Mouse (Mus musculus) midbrain, embryonic 10.5 days (tissue): ENCODE data around the gene Ctf2. TPM values are rescaled to one million over a fixed set of nuclear protein-coding genes. Genes with fewer than 3 reads are reported as not detected.

Source experiments
- DNase-seq: peaks from one replicate; pipeline ENCODE4 v3.0.0-alpha.2; 2017; ENCODE audit warnings: low spot score
- H3K27ac ChIP-seq: fragments of 300-500 bp; sonication (generic); replicated peaks from 2 replicates; pipeline ENCODE4 v1.5.1; 2016; ENCODE audit warnings: mild to moderate bottlenecking
- H3K27me3 ChIP-seq: fragments of 300-500 bp; sonication (generic); 2 replicates; pipeline ENCODE4 v1.6.1; 2016; ENCODE audit warnings: low read depth, mild to moderate bottlenecking; ENCODE audit not compliant: poor library complexity, severe bottlenecking
- H3K36me3 ChIP-seq: fragments of 300-500 bp; sonication (generic); 2 replicates; pipeline ENCODE4 v1.6.1; 2016; ENCODE audit warnings: mild to moderate bottlenecking, moderate library complexity
- H3K4me1 ChIP-seq: fragments of 300-500 bp; sonication (generic); 2 replicates; pipeline ENCODE4 v1.6.1; 2016
- H3K4me3 ChIP-seq: fragments of 300-500 bp; sonication (generic); 2 replicates; pipeline ENCODE4 v1.5.1; 2016; ENCODE audit warnings: mild to moderate bottlenecking, moderate library complexity
- H3K9me3 ChIP-seq: fragments of 300-500 bp; sonication (generic); replicated peaks from 2 replicates; pipeline ENCODE4 v1.6.1; 2016; ENCODE audit warnings: mild to moderate bottlenecking
- WGBS: fragments of 180-500 bp; shearing (Covaris S2); methylation state at CpG from one replicate; pipeline ENCODE4 v1.1.7; 2016; 5-methylcytosine and 5-hydroxymethylcytosine counted together
- polyA plus RNA-seq: library from polyadenylated mRNA; unstranded; fragments of >200 nt; fragmentation: Nextera tagmentation; extraction: Ambion mirVana; gene quantifications from 2 replicates; pipeline ENCODE4 v1.2.1, GENCODE M21; 2016

Ctf2 gene
- polyA plus RNA-seq, 1 experiment from 2014 or later = 0.36 TPM

DNA sequence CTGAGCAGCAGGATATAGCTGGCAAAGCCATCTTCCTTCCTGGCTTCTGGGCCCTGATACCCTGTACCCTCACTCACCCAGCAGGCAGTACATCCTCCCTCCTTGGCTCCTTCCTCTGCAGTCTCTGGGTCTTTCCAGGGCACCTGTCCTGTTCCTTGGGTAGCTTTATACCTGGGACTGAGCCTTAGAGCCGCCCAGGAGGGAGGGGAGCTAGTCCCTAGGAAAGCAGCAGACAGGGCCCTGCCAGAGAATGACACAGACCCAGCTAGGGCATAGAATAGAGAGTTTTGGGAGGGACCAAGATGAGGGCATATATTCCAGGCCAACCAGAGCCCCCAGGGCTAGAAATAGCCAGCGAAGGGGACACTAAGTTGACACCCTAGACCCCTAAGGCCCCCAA lies 6.5 kb downstream of the Ctf2 start:
- Histone ChIP-seq H3K27ac (no peak overlapping the region), H3K4me1 (peaks cover 11% of the 10 kb centered on the region), H3K36me3 (no peaks in the 10 kb centered on the region), H3K27me3 (no peaks in the 10 kb centered on the region), H3K9me3 (no peaks in the 10 kb centered on the region), H3K4me3 (no peak overlapping the region)
- no peak for DNase-seq
- 24% methylated on average over 2 of the region's 2 CpGs for WGBS

GRCm38 (mm10) chr7:127719258-127719657 lies 12.7 kb downstream of the Ctf2 start:
- H3K27ac ChIP-seq = no peak overlapping the region
- H3K9me3 ChIP-seq = no peaks in the 10 kb centered on the region
- peaks cover 19% of the 10 kb centered on the region; the same call in 1 of the 2 replicates for H3K27me3 ChIP-seq
- H3K4me1 ChIP-seq = peaks cover 16% of the 10 kb centered on the region
- H3K4me3 ChIP-seq = no peak overlapping the region
- H3K36me3 ChIP-seq = no peaks in the 10 kb centered on the region
- 89% methylated on average over 6 of the region's 6 CpGs for WGBS
- no peak for DNase-seq

- DNase-seq = no peak
- H3K27ac ChIP-seq = no peak overlapping the region
- no peaks in the 10 kb centered on the region for H3K36me3 ChIP-seq
- peaks cover 22% of the 10 kb centered on the region for H3K4me1 ChIP-seq
- no peak overlapping the region for H3K4me3 ChIP-seq
- WGBS = 89% methylated on average over 6 of the region's 6 CpGs
- H3K9me3 ChIP-seq = no peaks in the 10 kb centered on the region
- peaks cover 19% of the 10 kb centered on the region; the same call in 1 of the 2 replicates for H3K27me3 ChIP-seq
These were observed 13.6 kb downstream of the Ctf2 start for GRCm38 (mm10) chr7:127718339-127718738.

- no peaks in the 10 kb centered on the region for H3K9me3 ChIP-seq
- DNase-seq = peak; percentile 77
- peak overlapping the region; percentile 79 for H3K27ac ChIP-seq
- peaks cover 19% of the 10 kb centered on the region; the same call in 1 of the 2 replicates for H3K27me3 ChIP-seq
- under 1% methylated on average over 41 of the region's 41 CpGs for WGBS
- H3K4me1 ChIP-seq = peaks cover 36% of the 10 kb centered on the region
- peak overlapping the region; percentile 55 for H3K4me3 ChIP-seq
- H3K36me3 ChIP-seq = no peaks in the 10 kb centered on the region
These were observed 15.0 kb downstream of the Ctf2 start for GRCm38 (mm10) chr7:127716992-127717391.

DNA sequence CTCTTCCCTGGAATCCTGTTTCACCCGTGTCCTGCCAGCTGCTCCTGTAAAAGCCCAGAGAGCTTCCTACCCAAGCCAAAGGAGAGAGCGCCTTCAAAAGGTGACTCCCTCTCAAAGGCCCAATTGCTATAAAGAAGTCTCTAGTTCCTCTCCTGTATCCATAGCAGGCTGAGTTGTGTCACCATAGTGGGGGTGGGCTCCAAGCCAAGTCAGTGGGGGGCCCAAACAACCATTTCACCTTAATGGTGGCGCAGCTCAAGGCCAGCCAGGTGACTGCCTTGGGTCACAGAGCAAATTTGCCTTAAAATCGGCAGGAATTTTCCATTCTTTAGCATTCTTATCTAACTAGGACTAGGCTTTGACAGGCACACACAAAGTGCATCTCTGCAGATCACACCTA lies 17.1 kb downstream of the Ctf2 start:
- Histone ChIP-seq H3K4me3 (no peak overlapping the region), H3K36me3 (no peaks in the 10 kb centered on the region), H3K27me3 (peaks cover 19% of the 10 kb centered on the region; the same call in 1 of the 2 replicates), H3K4me1 (peaks cover 45% of the 10 kb centered on the region), H3K9me3 (no peaks in the 10 kb centered on the region), H3K27ac (no peak overlapping the region)
- no peak for DNase-seq
- WGBS = 87% methylated on average over 4 of the region's 4 CpGs

GRCm38 (mm10) chr7:127712461-127713385 lies 19.2 kb downstream of the Ctf2 start, which contains the start of gene Ctf1:
TSS of gene Ctf1 (plus strand) at chr7:127712736.
- DNase-seq = peak; percentile 86
- WGBS = 1% methylated on average over 28 of the region's 28 CpGs
- Histone ChIP-seq H3K4me1 (peaks cover 59% of the 10 kb centered on the region), H3K4me3 (peak within 1 kb of the TSS; percentile 54), H3K9me3 (no peaks in the 10 kb centered on the region), H3K36me3 (no peaks in the 10 kb centered on the region), H3K27me3 (peaks cover 18% of the 10 kb centered on the region; the same call in 1 of the 2 replicates), H3K27ac (peak within 1 kb of the TSS; percentile 83)

DNA sequence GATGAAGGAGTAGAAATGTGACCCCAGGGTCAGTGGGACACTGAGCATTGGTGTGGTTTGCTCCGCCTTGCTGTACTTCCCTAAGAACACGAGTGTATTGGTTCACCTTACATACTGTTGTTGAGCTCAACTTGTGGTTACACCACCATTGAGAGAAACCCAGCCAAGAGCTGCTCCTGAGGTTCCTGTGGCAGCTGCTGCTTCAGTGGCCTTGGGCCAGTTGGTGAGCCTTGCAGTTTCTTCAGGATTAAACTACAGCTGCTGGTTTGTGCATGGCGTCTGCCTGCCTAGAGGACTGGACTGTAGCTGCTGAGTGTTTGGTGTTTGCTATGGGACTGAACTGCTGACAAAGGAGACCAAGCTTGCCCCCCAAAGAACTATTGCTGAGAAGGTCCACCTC lies 20.5 kb downstream of the Ctf2 start:
- Histone ChIP-seq H3K36me3 (peaks cover 7% of the 10 kb centered on the region), H3K9me3 (no peaks in the 10 kb centered on the region), H3K27me3 (peaks cover 9% of the 10 kb centered on the region; the same call in 1 of the 2 replicates), H3K27ac (no peak overlapping the region), H3K4me1 (peaks cover 59% of the 10 kb centered on the region), H3K4me3 (no peak overlapping the region)
- DNase-seq = no peak
- WGBS = 80% methylated on average over 3 of the region's 3 CpGs

DNA sequence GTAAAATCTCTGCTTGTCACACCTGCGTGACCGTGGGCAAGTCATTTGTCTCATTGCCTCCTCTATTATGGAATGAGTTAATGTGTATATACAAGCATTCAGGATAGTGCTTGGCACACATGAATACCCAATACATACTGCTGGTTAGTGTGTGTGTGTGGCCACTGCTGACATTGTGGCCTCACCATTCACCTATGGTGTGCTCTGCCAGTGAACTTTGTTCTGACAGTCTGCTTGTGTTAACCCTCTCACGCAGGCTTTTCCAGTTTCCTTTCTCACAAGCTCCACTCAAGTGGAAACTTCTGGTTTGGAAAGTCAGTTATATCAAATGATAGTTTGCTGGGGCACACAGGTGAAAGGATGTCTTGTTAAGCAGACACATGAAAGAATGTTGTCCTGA lies 20.9 kb downstream of the Ctf2 start:
- no peak for DNase-seq
- Histone ChIP-seq H3K27ac (no peak overlapping the region), H3K4me3 (no peak overlapping the region), H3K4me1 (peaks cover 61% of the 10 kb centered on the region), H3K36me3 (peaks cover 11% of the 10 kb centered on the region), H3K9me3 (no peaks in the 10 kb centered on the region), H3K27me3 (peaks cover 4% of the 10 kb centered on the region; the same call in 1 of the 2 replicates)
- 89% methylated on average over 3 of the region's 3 CpGs for WGBS

DNA sequence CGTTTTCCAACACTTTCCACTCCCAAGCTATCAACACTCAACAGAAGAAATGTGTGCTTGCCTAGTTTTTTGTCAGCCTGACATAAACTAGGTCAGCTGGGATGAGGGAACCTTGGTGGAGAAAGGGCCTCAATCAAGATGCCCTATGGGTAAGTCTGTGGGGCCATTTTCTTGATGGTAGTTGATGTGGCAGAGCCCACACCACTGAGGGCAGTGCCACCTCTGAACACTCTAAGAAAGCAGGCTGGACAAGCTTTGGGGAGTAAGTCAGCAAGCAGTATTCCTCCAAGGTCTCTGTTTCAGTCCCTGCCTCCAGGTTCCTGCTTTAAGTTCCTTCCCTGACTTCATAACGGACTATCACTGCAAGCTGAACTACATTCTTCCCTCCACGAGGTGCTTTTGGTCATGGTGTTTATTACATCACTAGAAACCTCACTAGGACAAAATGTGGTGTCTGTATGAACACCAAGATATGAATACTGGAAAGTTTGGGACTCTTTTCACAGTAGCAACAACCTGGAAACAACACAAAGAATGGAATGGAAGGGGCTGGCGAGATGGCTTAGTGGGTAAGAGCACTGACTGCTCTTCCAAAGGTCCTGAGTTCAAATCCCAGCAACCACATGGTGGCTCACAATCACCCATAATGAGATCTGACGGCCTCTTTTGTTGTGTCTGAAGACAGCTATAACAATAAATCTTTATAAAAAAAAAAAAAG lies 22.5 kb downstream of the Ctf2 start:
- WGBS = 80% methylated on average over 5 of the region's 5 CpGs
- Histone ChIP-seq H3K9me3 (no peaks in the 10 kb centered on the region), H3K36me3 (peaks cover 26% of the 10 kb centered on the region), H3K4me1 (peaks cover 73% of the 10 kb centered on the region), H3K4me3 (peak overlapping the region; percentile 81), H3K27me3 (no peaks in the 10 kb centered on the region), H3K27ac (peak overlapping the region; percentile 96)
- no peak for DNase-seq

DNA sequence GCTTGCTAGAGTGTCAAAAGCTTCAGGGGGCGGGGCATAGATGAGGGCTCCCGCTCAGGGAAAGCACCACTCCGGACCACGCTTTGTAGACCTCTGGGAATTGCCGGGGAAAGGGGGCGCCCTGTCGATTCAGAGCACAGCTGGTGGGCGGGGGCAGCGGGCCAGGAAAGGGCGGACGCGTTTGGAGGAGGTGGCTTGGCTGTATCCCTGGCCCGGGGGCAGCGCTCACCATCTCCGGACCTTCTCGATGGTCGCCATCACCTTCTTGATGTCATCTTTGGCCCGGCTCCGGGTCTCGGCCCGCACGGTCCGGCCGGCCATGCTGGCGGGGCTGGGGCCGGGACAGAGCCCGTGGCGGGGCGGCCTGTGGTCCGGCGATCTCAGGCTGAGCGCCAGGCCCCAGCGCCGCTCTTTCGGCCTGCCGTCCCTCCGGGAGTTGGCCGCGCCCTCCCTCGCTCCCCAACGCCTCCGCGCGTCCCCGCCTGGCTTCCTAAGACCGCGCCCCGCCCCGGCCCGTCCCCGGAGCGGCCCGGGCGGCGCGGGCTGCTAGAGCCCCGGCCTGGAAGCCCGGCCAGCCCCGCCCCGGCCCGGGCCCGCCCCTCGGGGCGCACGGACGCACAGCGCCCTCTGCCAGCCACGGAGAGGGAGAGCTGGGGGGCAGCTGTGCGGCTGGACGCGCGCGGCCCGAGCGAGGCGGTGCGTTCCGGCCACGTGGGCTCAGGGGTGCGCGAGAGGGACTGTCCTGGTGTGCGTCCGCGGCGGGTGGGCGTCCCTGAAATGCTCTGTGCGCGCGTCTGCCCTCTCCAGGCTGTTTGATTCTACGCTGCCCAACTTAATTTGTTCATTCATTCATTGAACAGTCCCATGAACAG lies 23.5 kb downstream of the Ctf2 start, which contains the start of gene Bcl7c:
Bcl7c (minus strand) TSS at position 727 of the 872 bp plus-strand sequence.
- WGBS = under 1% methylated on average over 83 of the region's 90 CpGs
- Histone ChIP-seq H3K27ac (peak within 1 kb of the TSS; percentile 96), H3K4me3 (peak within 1 kb of the TSS; percentile 81), H3K27me3 (no peaks in the 10 kb centered on the region), H3K9me3 (no peaks in the 10 kb centered on the region), H3K4me1 (peaks cover 69% of the 10 kb centered on the region), H3K36me3 (peaks cover 35% of the 10 kb centered on the region)
- DNase-seq = peak; percentile 93

- WGBS = 2% methylated on average over 5 of the region's 5 CpGs
- no peaks in the 10 kb centered on the region for H3K27me3 ChIP-seq
- DNase-seq = no peak
- H3K4me3 ChIP-seq = peak overlapping the region; percentile 81
- no peaks in the 10 kb centered on the region for H3K9me3 ChIP-seq
- peaks cover 63% of the 10 kb centered on the region for H3K4me1 ChIP-seq
- H3K27ac ChIP-seq = peak overlapping the region; percentile 96
- peaks cover 41% of the 10 kb centered on the region for H3K36me3 ChIP-seq
These were observed 24.1 kb downstream of the Ctf2 start for GRCm38 (mm10) chr7:127707957-127708206.
